Mouse (Mus musculus): ENCODE data around the gene Ddx6. TPM values are rescaled to one million over a fixed set of nuclear protein-coding genes. Genes with fewer than 3 reads are reported as not detected.
A peak's percentile ranks its signal among the peaks of the same experiment; 100 is the strongest.
"Not testable (repeated sequence)": the region's sequence is repeated elsewhere in the genome, so short reads cannot be mapped to it uniquely, and the experiment has no call there.

Ddx6 gene
- 10 to 100 TPM; 54.3 to 76.5 TPM for polyA plus RNA-seq (2017; shearing (Covaris generic))

GRCm38 (mm10) chr9:44604779-44605615 is at the start of gene Ddx6:
Gene Ddx6, plus strand, starts transcription at chr9:44604892.
- ATAC-seq: peak; percentile 62

GRCm38 (mm10) chr9:44561597-44561996 is 43.1 kb upstream of the Ddx6 start, which contains the start of gene Cxcr5:
Gene Cxcr5, minus strand, starts transcription at chr9:44561877.
- ATAC-seq: no peak

DNA sequence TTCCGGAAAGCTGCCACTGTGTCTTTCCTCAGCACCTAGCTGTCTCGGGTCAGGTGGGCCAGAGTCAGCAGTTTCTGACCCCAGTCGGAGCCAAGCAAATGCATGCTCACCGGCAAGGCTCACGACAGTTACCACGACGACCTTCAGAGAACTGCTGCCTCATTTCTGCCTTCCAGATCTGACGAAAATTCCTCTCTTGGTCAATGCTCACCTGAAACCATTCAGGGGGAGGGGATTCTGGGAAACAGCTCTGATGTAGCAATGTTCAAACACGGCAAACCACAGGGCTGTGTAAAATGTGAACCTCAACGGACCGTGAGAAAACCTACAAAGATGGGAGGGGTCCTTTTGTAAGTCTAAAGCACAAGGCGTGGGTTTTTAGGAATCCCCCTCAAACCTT is 41.8 kb upstream of the Ddx6 start:
- no peak for ATAC-seq

DNA sequence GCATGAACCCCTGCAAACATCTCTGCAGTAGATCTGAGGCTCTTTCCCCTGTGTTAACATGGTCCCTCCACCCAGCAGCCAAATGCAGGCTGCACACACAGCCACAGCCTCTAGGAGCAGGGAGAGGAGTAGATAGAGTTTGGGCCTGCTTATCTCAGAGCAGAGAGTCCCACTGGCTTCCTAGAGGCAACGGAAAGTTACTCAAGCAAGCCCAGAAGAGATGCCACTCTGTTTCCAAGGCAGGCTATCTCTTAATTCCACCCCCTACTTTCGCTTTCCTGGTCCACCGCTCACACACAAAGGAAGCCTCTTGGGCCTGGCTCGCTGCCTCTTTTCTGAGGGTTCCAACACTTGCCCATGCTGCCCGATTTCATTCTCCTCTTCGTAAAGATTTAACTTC is 39.3 kb upstream of the Ddx6 start:
- no peak for ATAC-seq

GRCm38 (mm10) chr9:44567338-44568082 is 37.2 kb upstream of the Ddx6 start:
- ATAC-seq: peak; percentile 44

DNA sequence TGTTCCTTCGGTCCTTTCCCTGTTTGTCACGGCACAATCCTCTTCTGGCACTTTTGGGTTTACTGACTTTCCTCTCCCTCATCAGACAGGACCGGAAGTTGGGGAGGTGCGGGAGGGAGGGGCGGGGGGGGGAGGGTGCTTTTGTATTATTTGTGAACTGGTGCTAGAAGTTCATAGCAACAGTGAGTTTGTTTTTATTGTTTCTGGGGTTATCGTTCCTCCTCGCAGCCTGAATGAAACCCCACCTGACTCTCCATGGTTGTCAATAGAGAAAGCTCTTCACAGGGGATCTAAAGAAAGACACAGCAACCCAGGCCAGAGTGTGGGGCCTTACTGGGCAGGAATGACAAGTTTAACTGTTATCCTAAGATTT is 36.6 kb upstream of the Ddx6 start:
- ATAC-seq: peak; percentile 70

- no peak for ATAC-seq
Observed at GRCm38 (mm10) chr9:44570939-44571382, 33.7 kb upstream of the Ddx6 start.

DNA sequence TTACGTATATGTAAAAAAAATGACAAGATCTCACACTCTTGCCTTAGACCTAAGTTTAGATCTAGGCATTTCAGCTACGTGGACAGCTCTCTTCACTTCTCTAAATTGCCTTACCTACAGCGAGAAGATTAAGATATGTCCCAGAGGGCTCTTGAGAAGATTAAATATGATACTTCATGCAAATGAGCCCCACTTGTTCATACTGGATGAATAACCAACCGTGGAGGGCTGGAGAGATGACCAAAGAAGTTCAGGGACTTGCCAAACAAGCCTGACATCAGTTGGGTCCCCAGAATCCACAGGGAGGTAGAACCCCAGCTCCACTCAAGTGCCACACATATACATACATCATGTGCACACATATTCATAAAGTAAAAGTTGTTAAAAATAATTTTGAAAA is 31.4 kb upstream of the Ddx6 start:
- no peak for ATAC-seq

GRCm38 (mm10) chr9:44575095-44575494 is 29.6 kb upstream of the Ddx6 start:
- no peak for ATAC-seq

DNA sequence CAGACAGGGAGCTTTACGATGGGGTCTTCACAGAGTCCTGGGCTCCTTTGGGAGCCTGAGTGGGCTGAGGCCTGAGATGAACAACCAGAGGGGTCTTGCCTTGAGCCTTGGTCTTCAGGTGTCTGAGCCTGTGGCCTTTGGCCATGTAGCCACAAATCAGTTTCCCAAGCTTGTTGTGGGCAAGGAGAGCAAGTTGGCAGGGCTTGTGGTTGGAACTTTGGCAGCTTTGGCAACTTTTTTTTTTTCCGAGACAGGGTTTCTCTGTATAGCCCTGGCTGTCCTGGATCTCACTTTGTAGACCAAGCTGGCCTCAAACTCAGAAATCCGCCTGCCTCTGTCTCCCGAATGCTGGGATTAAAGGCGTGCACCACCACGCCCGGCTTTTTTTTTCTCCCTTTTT is 28.6 kb upstream of the Ddx6 start:
- ATAC-seq: not testable (repeated sequence)

GRCm38 (mm10) chr9:44579392-44579791 is 25.3 kb upstream of the Ddx6 start:
- peak; percentile 61 for ATAC-seq

DNA sequence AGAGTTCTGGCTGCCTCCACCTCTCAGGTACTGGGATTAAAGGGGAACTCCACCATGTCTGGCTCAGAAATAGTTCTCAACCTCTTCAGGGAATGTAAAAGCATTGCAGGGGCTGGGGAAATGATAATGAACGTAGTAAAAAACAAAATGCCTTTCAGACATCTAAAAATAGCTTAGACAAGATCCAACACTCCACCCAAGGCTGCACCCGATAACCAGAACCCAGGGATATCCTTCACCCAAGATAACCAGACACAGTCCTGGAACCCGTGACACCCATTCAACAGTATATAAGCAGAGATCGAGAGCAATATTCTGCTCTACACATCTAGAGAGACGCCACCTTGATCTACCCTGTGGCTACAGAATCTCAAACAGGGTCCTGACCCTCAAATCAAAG is 24.6 kb upstream of the Ddx6 start:
- ATAC-seq: no peak

DNA sequence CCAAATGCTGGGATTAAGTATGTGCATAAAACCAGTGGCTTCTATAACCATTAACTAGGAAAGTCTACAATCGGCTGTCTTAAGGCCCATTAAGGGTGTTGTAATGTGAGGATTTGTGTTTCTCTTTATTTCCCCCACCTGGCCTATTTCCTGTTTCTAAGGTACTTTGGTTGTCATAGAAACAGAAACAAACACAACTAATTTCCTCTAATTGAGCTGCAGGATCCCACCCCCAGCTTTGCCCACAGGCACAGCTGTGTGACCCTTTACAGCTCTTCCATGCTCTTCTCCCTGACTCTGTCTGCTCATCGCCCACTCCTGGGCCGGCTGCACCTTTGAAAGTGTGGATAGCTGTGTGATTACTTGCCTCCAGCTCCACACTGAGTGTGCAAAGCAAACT is 23.3 kb upstream of the Ddx6 start:
- peak; percentile 81 for ATAC-seq

DNA sequence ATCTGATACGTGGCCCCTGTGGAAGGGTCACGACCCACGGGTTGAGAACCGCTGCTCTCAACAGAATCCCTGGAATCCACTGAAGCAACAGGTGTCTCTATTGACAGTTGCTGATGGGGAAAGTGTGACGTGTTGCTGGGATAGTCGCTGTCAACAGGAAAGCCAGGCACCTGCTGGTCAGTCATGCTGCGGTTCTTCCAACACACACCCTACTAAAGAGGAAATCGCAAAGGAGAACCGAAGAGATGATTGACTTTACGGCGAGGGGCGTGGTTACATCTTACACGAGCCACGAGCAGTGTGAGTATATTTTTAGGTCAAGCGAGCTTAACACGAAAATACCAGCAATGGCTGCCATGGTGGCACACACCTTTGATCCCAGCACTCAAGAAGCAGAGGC is 22.3 kb upstream of the Ddx6 start:
- ATAC-seq: peak; percentile 14

- ATAC-seq: no peak
Observed at GRCm38 (mm10) chr9:44586640-44587261, 17.9 kb upstream of the Ddx6 start.

- ATAC-seq: no peak
Observed at GRCm38 (mm10) chr9:44587262-44588160, 17.2 kb upstream of the Ddx6 start.

GRCm38 (mm10) chr9:44588605-44589004 is 16.1 kb upstream of the Ddx6 start:
- no peak for ATAC-seq

- no peak for ATAC-seq
Observed at GRCm38 (mm10) chr9:44589095-44589494, 15.6 kb upstream of the Ddx6 start.

GRCm38 (mm10) chr9:44590969-44591368 is 13.7 kb upstream of the Ddx6 start:
- no peak for ATAC-seq

- ATAC-seq: no peak
Observed at GRCm38 (mm10) chr9:44591595-44592188, 13.0 kb upstream of the Ddx6 start.

DNA sequence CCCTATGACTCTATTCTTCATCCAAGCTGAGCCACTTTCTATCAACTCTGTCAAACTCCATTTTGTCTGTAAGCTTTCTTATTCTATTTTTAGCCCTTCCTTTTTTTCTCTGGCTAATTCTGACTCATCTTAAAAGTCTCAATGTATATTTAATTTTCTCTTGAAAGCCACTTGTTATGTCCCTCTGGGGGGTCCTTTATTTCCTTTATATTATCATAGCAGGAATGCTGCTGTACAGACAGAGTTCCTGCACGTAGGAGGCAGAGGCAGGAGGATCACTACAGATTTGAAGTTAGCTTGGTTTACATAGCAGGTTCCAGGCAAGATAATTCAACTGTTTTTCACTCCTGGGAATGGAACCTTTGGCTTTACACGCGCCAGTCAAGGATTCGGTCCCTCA is 11.5 kb upstream of the Ddx6 start:
- no peak for ATAC-seq

- no peak for ATAC-seq
Observed at GRCm38 (mm10) chr9:44593886-44594285, 10.8 kb upstream of the Ddx6 start.

Data from activated CD4-positive, CD25-positive, alpha-beta regulatory T cell, adult 4 months (primary cell).